Mouse (Mus musculus): ENCODE data around the gene Krt88. TPM values are rescaled to one million over a fixed set of nuclear protein-coding genes. Genes with fewer than 3 reads are reported as not detected.

Krt88 gene
- polyA plus RNA-seq, 1 experiment from 2014 or later = not detected

GRCm38 (mm10) chr15:101485911-101486635, 38.5 kb downstream of the Krt88 start:
- Histone ChIP-seq H3K27ac (no peak overlapping the region), H3K27me3 (ENCODE audit: control insufficient read depth, insufficient read depth, low read length) (no peaks in the 10 kb centered on the region), H3K36me3 (replicated peaks; ENCODE audit: control insufficient read depth, insufficient read depth) (no peaks in the 10 kb centered on the region), H3K9ac (no peak overlapping the region), H3K4me3 (replicated peaks; ENCODE audit: low read length) (no peak overlapping the region), H3K9me3 (ENCODE audit: control insufficient read depth, low read length) (no peaks in the 10 kb centered on the region), H3K4me2 (replicated peaks) (no peak overlapping the region), H3K4me1 (replicated peaks; ENCODE audit: control insufficient read depth, insufficient read depth, low read length) (no peaks in the 10 kb centered on the region)
- no peak for DNase-seq (ENCODE audit: low spot score)
- WGBS = 87% methylated on average over 11 of the region's 11 CpGs
- ATAC-seq (ENCODE audit: low FRiP score) = no peak

GRCm38 (mm10) chr15:101491431-101491830, 43.9 kb downstream of the Krt88 start, which contains the start of gene Krt83:
Gene Krt83, minus strand, starts transcription at chr15:101491512.
- no peak within 1 kb of the TSS for H3K27ac ChIP-seq
- no peak for DNase-seq (ENCODE audit: low spot score)
- no peak within 1 kb of the TSS for H3K4me3 ChIP-seq (replicated peaks; ENCODE audit: low read length)
- H3K4me1 ChIP-seq (replicated peaks; ENCODE audit: control insufficient read depth, insufficient read depth, low read length) = no peaks in the 10 kb centered on the region
- no peaks in the 10 kb centered on the region for H3K27me3 ChIP-seq (ENCODE audit: control insufficient read depth, insufficient read depth, low read length)
- ATAC-seq (ENCODE audit: low FRiP score) = no peak
- no peak within 1 kb of the TSS for H3K4me2 ChIP-seq (replicated peaks)
- H3K9me3 ChIP-seq (ENCODE audit: control insufficient read depth, low read length) = no peaks in the 10 kb centered on the region
- no peak within 1 kb of the TSS for H3K9ac ChIP-seq
- 66% methylated on average over 6 of the region's 6 CpGs for WGBS
- no peaks in the 10 kb centered on the region for H3K36me3 ChIP-seq (replicated peaks; ENCODE audit: control insufficient read depth, insufficient read depth)

- no peaks in the 10 kb centered on the region for H3K9me3 ChIP-seq (ENCODE audit: control insufficient read depth, low read length)
- no peak overlapping the region for H3K9ac ChIP-seq
- H3K4me1 ChIP-seq (replicated peaks; ENCODE audit: control insufficient read depth, insufficient read depth, low read length) = no peaks in the 10 kb centered on the region
- H3K27me3 ChIP-seq (ENCODE audit: control insufficient read depth, insufficient read depth, low read length) = no peaks in the 10 kb centered on the region
- H3K4me2 ChIP-seq (replicated peaks) = no peak overlapping the region
- ATAC-seq (ENCODE audit: low FRiP score) (no peak), DNase-seq (ENCODE audit: low spot score) (no peak)
- no peak overlapping the region for H3K4me3 ChIP-seq (replicated peaks; ENCODE audit: low read length)
- H3K27ac ChIP-seq = no peak overlapping the region
- 73% methylated on average over 8 of the region's 8 CpGs for WGBS
- no peaks in the 10 kb centered on the region for H3K36me3 ChIP-seq (replicated peaks; ENCODE audit: control insufficient read depth, insufficient read depth)
These were observed 45.2 kb downstream of the Krt88 start for GRCm38 (mm10) chr15:101492718-101493117.

GRCm38 (mm10) chr15:101493713-101494112, 46.2 kb downstream of the Krt88 start:
- H3K4me3 ChIP-seq (replicated peaks; ENCODE audit: low read length) = no peak overlapping the region
- no peak for DNase-seq (ENCODE audit: low spot score)
- no peaks in the 10 kb centered on the region for H3K27me3 ChIP-seq (ENCODE audit: control insufficient read depth, insufficient read depth, low read length)
- H3K4me2 ChIP-seq (replicated peaks) = no peak overlapping the region
- no peaks in the 10 kb centered on the region for H3K36me3 ChIP-seq (replicated peaks; ENCODE audit: control insufficient read depth, insufficient read depth)
- WGBS = 93% methylated on average over 6 of the region's 6 CpGs
- H3K9ac ChIP-seq = no peak overlapping the region
- ATAC-seq (ENCODE audit: low FRiP score) = no peak
- H3K4me1 ChIP-seq (replicated peaks; ENCODE audit: control insufficient read depth, insufficient read depth, low read length) = no peaks in the 10 kb centered on the region
- no peaks in the 10 kb centered on the region for H3K9me3 ChIP-seq (ENCODE audit: control insufficient read depth, low read length)
- H3K27ac ChIP-seq = no peak overlapping the region

GRCm38 (mm10) chr15:101494203-101494602, 46.7 kb downstream of the Krt88 start:
- ATAC-seq (ENCODE audit: low FRiP score) (no peak), DNase-seq (ENCODE audit: low spot score) (no peak)
- Histone ChIP-seq H3K36me3 (replicated peaks; ENCODE audit: control insufficient read depth, insufficient read depth) (no peaks in the 10 kb centered on the region), H3K4me1 (replicated peaks; ENCODE audit: control insufficient read depth, insufficient read depth, low read length) (no peaks in the 10 kb centered on the region), H3K9me3 (ENCODE audit: control insufficient read depth, low read length) (no peaks in the 10 kb centered on the region), H3K27me3 (ENCODE audit: control insufficient read depth, insufficient read depth, low read length) (no peaks in the 10 kb centered on the region), H3K4me3 (replicated peaks; ENCODE audit: low read length) (no peak overlapping the region), H3K4me2 (replicated peaks) (no peak overlapping the region), H3K9ac (no peak overlapping the region), H3K27ac (no peak overlapping the region)
- WGBS = 62% methylated on average over 1 of the region's 1 CpGs

GRCm38 (mm10) chr15:101495266-101495665, 47.7 kb downstream of the Krt88 start:
- Histone ChIP-seq H3K27me3 (ENCODE audit: control insufficient read depth, insufficient read depth, low read length) (no peaks in the 10 kb centered on the region), H3K9ac (no peak overlapping the region), H3K9me3 (ENCODE audit: control insufficient read depth, low read length) (no peaks in the 10 kb centered on the region), H3K36me3 (replicated peaks; ENCODE audit: control insufficient read depth, insufficient read depth) (no peaks in the 10 kb centered on the region), H3K4me3 (replicated peaks; ENCODE audit: low read length) (no peak overlapping the region), H3K27ac (no peak overlapping the region), H3K4me2 (replicated peaks) (no peak overlapping the region), H3K4me1 (replicated peaks; ENCODE audit: control insufficient read depth, insufficient read depth, low read length) (no peaks in the 10 kb centered on the region)
- WGBS = 92% methylated on average over 8 of the region's 8 CpGs
- ATAC-seq (ENCODE audit: low FRiP score) (no peak), DNase-seq (ENCODE audit: low spot score) (no peak)

- H3K4me2 ChIP-seq (replicated peaks) = no peak overlapping the region
- no peak overlapping the region for H3K27ac ChIP-seq
- H3K36me3 ChIP-seq (replicated peaks; ENCODE audit: control insufficient read depth, insufficient read depth) = no peaks in the 10 kb centered on the region
- H3K4me3 ChIP-seq (replicated peaks; ENCODE audit: low read length) = no peak overlapping the region
- WGBS = 71% methylated on average over 2 of the region's 2 CpGs
- no peaks in the 10 kb centered on the region for H3K9me3 ChIP-seq (ENCODE audit: control insufficient read depth, low read length)
- H3K9ac ChIP-seq = no peak overlapping the region
- ATAC-seq (ENCODE audit: low FRiP score) (no peak), DNase-seq (ENCODE audit: low spot score) (no peak)
- H3K27me3 ChIP-seq (ENCODE audit: control insufficient read depth, insufficient read depth, low read length) = no peaks in the 10 kb centered on the region
- H3K4me1 ChIP-seq (replicated peaks; ENCODE audit: control insufficient read depth, insufficient read depth, low read length) = no peaks in the 10 kb centered on the region
These were observed 49.6 kb downstream of the Krt88 start for GRCm38 (mm10) chr15:101497181-101497580.

Other genes with a start within 250 kb of the Krt88 start
- 1.6 and 2.5 TPM in 2 replicates for gene Grasp, start 223.6 kb upstream of the Krt88 start, polyA plus RNA-seq (2014; fragmentation: Nextera tagmentation; extraction: Ambion mirVana)
- 5.0 and 5.1 TPM in 2 replicates for gene Nr4a1, start 193.5 kb upstream of the Krt88 start, polyA plus RNA-seq (2014; fragmentation: Nextera tagmentation; extraction: Ambion mirVana)
- 65.4 and 66.3 TPM in 2 replicates for gene Atg101, start 163.5 kb upstream of the Krt88 start, polyA plus RNA-seq (2014; fragmentation: Nextera tagmentation; extraction: Ambion mirVana)
- 0.23 and 0.37 TPM in 2 replicates for gene 6030408B16Rik, start 154.5 kb upstream of the Krt88 start, polyA plus RNA-seq (2014; fragmentation: Nextera tagmentation; extraction: Ambion mirVana)
- 0.11 TPM in 1 of 2 replicates, not detected in the other for gene Krt80, start 77.6 kb upstream of the Krt88 start, polyA plus RNA-seq (2014; fragmentation: Nextera tagmentation; extraction: Ambion mirVana)
- gene Krt7, start 36.7 kb upstream of the Krt88 start, polyA plus RNA-seq (2014; fragmentation: Nextera tagmentation; extraction: Ambion mirVana) = 1.5 and 1.8 TPM in 2 replicates
- 0.40 and 0.50 TPM in 2 replicates for gene Krt87, start 8.9 kb upstream of the Krt88 start, polyA plus RNA-seq (2014; fragmentation: Nextera tagmentation; extraction: Ambion mirVana)
- not detected in 2 replicates for gene Krt81, start 16.0 kb downstream of the Krt88 start, polyA plus RNA-seq (2014; fragmentation: Nextera tagmentation; extraction: Ambion mirVana)
- 0.09 TPM in 1 of 2 replicates, not detected in the other for gene Krt86, start 25.7 kb downstream of the Krt88 start, polyA plus RNA-seq (2014; fragmentation: Nextera tagmentation; extraction: Ambion mirVana)
- gene Krt83, start 43.8 kb downstream of the Krt88 start, polyA plus RNA-seq (2014; fragmentation: Nextera tagmentation; extraction: Ambion mirVana) = not detected in 2 replicates
- not detected in 2 replicates for gene Gm49425, start 69.5 kb downstream of the Krt88 start, polyA plus RNA-seq (2014; fragmentation: Nextera tagmentation; extraction: Ambion mirVana)
- not detected in 2 replicates for gene Krt84, start 85.1 kb downstream of the Krt88 start, polyA plus RNA-seq (2014; fragmentation: Nextera tagmentation; extraction: Ambion mirVana)
- not detected in 2 replicates for gene Krt82, start 102.9 kb downstream of the Krt88 start, polyA plus RNA-seq (2014; fragmentation: Nextera tagmentation; extraction: Ambion mirVana)
- 0.15 and 0.23 TPM in 2 replicates for gene Krt90, start 115.2 kb downstream of the Krt88 start, polyA plus RNA-seq (2014; fragmentation: Nextera tagmentation; extraction: Ambion mirVana)
- gene Krt75, start 126.2 kb downstream of the Krt88 start, polyA plus RNA-seq (2014; fragmentation: Nextera tagmentation; extraction: Ambion mirVana) = 0.07 and 0.15 TPM in 2 replicates
- not detected in 2 replicates for gene Gm5414, start 180.4 kb downstream of the Krt88 start, polyA plus RNA-seq (2014; fragmentation: Nextera tagmentation; extraction: Ambion mirVana)
- gene Gm5478, start 199.6 kb downstream of the Krt88 start, polyA plus RNA-seq (2014; fragmentation: Nextera tagmentation; extraction: Ambion mirVana) = not detected in 2 replicates
- not detected in 2 replicates for gene Krt6b, start 232.5 kb downstream of the Krt88 start, polyA plus RNA-seq (2014; fragmentation: Nextera tagmentation; extraction: Ambion mirVana)
- gene Krt6a, start 246.6 kb downstream of the Krt88 start, polyA plus RNA-seq (2014; fragmentation: Nextera tagmentation; extraction: Ambion mirVana) = not detected in 2 replicates

All from hindbrain, embryonic 14.5 days (tissue).